Mouse (Mus musculus) Muller cell, postnatal 12 days (primary cell): ENCODE measurements at regions not wholly inside any gene's neighbourhood (a gene's known extent, or its start where the extent isn't known, plus 50 kb on each side); places are given as distances from the start of the nearest gene placed in this dataset.

ENCODE experiments used
- DNase-seq: peaks from one replicate; pipeline ENCODE4 v3.0.0-alpha.2; 2015; ENCODE audit errors: inconsistent ontology term

DNA sequence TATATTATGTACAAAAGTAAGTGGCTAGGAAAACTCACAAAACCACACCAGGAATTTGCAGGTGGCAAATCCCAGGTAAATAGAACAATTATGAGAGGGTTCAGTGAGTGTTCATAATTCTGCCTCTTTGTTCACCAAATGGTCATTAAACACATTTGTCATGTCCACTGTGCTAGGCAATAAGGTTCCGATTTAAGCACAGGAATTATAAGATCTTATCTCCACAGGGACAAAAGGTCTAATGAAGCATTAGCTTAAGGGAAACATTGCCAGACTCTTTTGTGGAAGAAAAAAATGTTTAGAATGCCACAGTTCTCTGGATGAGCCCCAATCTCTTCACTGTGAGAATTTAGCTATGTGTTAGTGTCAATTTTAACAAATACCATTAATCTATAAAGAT is 1383.6 kb upstream of the Slc7a12 start:
- peak; percentile 84 for DNase-seq
